Mouse (Mus musculus): Measurements from ENCODE around the gene Bok. TPM values are rescaled to one million over a fixed set of nuclear protein-coding genes. Genes with fewer than 3 reads are reported as not detected.
"Not testable (repeated sequence)": the region's sequence is repeated elsewhere in the genome, so short reads cannot be mapped to it uniquely, and the experiment has no call there.

Gene Bok
- 1 to 10 TPM; 4.5 to 5.5 TPM for total RNA-seq (2021)
- long read RNA-seq, experiment 1, transcript Bok-201 (5 exons, 1,468 nt) = major isoform, 6 of 9 reads
- long read RNA-seq, experiment 1, partial matches to known transcripts = 2 of 9 reads
- long read RNA-seq, experiment 1, other reads (novel, unspliced or antisense) = 1 of 9 reads
- long read RNA-seq, experiment 2, transcript Bok-201 (5 exons, 1,468 nt) = major isoform, 7 of 12 reads
- long read RNA-seq, experiment 2, partial matches to known transcripts = 5 of 12 reads
- long read RNA-seq, experiment 2, other reads (novel, unspliced or antisense) = 0 of 12 reads

DNA sequence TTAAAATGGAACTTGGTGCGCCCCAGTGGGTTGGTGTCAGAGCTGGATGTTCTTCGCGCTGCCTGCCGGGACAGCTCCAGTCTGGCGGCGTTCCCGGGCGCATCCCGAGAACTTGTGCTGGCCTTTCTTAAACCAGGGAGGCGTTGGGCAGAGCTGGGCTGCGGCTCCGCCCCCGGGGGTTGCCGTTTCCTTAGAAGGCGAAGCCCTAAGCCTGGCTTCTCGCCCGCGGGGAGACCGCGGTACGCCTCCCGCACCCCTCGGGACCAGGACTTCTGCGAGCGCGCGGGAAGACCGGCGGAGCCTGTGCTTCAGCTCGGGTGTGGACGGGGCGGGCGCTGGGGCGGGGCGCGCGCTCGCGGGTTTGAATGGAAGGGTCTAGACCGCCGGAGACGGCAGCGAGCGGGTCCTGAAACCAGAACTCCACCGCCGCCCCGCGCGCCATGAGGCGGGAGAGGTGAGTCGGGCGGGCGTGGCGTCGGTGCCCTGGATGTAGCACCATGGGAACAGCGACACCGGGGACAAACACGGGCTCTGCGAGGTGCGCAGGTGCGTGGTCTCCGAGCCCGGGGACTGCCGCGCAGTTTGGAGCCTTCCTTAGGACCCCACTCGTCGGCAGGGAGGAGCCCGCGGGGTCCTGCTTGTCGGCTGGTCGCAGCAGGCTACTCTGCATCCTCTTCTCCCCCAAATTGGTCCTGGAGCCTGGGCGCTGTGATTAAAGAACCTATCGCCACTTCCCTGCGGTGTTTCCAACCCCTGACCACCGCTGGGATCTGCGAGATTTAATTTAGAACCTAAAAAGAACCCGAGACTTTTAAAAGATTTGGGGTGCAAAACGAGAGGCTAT, at the start of gene Bok:
Gene Bok (plus strand): TSS at position 260 of the 844 bp plus-strand sequence.
- intact Hi-C loops (cut with DNase I) = loop anchor here (5.0 kb wide), 1 partner anchor 48 kb away; no protein-coding TSS in a partner anchor
- peak; percentile 85 to 86 for DNase-seq

DNA sequence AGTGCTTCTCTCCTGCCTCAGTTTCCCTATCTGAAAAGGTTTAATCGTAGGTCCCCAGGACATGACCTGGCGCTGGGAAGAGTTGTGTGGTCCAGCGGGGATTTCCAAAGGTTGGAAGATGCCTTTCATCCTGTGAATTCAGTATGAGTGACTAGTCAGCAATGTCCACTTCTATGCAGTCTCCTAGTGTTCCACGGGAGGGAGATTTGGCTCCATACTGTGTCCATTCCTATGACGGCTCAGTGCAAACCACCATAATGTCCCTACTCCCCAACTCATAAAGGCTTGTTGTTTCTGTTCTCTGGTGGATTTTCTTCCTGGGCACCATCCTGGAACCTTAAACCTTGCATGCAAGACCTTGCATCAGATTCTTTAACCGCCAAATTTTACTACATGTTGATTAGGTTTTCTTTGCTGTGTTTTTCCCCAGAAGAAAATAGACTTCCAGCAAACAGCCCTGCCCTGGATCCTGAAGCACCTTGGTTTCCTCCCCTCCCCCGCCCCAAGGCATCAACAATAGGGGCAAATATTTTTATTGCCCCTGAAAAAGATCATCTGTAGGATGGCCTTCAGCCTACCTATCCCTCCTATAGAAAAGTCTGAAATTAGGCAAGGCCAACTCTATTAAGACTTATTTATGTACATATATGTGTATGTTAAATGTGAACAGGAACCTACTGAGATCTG, 49.1 kb upstream of the Bok start:
- intact Hi-C loops (cut with DNase I) = loop anchor here (5.0 kb wide), 2 partner anchors 51 to 166 kb away; partner anchors contain the start of genes Bok, Dtymk and Ing5

DNA sequence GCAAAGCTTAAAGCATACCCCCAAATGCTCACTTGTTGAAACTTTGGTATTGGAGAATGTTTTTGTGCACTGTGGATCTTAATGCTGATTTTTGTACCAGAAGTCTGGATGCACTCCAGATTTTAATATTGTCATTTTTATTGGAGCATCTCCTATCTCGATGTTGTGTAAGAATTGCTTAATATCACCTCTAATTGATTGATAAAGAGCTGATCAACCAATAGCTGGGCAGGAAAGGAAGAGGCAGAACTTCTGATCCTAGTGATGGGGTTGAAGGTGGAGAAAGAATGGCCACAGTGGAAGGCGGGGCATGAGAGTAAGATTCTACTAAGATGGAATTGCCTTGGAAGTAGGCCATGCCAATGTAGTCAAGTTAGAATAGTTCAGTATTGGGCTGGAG, 43.5 kb upstream of the Bok start:
- intact Hi-C loops (cut with DNase I) = no loop called here

More for the DNA sequence above, 49.1 kb upstream of the Bok start:
- DNase-seq = no peak

DNA sequence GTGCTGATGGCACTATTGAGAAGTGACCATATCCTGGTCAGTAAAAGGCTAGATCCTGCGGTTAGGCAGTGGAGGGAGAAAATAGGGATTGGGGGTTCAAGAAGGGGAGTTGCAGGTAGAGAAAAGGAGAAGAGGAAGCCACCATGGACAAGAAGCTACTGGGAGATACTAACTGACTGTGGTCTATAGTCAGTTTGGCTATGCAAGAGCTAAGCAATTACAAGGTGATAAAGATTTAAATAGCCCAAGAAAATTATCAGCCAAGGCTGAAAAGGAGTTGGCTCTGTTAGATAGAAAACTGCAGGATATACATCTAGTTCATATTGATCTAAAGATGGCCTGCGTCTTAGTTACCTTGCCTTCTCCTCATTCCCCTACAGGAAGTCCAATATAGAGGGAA, 42.8 kb upstream of the Bok start:
- intact Hi-C loops (cut with DNase I) = no loop called here

More for the DNA sequence above, 43.5 kb upstream of the Bok start:
- no peak for DNase-seq

DNA sequence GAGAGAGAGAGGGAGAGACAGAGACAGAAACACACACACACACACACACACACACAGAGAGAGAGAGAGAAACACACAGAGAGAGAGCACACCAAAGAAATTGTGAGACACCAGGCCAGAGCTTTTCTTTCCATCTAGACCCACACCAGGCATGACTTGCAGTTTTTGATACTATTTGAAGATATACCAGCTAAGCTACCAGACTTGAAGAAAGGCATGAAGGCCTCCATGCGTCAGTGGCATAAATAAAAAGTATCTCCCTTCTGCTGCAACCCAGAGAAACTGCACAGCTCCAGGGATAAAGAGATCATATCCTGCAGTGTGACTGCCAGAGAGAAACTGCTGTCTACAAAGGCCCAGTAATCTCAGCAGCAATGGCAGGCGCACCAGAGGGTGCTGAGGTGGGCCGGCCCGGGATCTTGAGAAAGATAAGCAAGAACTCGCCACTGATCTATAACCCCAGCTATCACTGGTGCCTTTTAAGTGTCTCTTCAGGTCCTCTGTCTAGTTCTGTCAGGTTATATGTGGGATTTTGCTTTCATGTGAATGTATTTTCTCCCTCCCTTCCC, 35.8 kb upstream of the Bok start:
- DNase-seq = no peak
- intact Hi-C loops (cut with DNase I) = no loop called here

More for the DNA sequence above, 42.8 kb upstream of the Bok start:
- no peak for DNase-seq

DNA sequence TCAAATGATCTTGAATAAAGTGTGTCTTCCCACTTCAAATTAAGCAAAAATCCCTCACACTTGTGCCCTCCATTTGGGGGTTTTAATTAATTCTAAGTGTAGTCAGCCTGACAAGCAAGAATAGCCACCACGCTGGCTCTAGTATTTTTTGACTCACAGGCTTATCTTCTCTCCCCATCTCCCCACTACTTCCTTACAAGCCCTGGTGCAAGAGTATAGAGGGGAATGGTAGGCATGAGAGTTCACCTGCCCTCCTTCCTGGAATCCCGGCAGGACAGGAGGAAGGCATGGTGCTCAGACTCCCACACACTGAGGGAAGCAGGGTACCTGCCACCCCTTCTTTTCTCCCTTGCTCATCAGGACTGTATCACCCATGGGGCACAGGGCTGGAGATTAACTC, 31.2 kb upstream of the Bok start:
- DNase-seq = no peak
- intact Hi-C loops (cut with DNase I) = no loop called here

DNA sequence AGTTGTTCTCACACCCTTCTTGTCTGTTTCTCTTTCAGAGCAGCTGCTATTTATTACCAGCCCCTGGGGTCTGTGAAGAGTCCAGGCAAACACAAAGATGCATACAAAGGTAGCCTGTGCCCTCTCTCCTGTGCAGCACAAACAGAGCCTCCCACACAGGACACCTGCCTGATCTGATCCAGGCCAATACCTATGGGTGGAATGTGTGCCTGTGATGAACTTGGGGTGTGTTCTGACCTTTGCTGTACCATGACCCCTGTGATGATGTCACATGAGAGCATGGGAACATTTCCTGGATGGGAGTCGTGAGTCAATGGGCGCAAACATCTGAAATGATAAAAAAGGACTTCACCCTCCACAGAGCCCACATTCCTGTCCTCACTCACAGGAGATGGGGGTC, 30.7 kb upstream of the Bok start:
- intact Hi-C loops (cut with DNase I) = no loop called here
- no peak for DNase-seq

DNA sequence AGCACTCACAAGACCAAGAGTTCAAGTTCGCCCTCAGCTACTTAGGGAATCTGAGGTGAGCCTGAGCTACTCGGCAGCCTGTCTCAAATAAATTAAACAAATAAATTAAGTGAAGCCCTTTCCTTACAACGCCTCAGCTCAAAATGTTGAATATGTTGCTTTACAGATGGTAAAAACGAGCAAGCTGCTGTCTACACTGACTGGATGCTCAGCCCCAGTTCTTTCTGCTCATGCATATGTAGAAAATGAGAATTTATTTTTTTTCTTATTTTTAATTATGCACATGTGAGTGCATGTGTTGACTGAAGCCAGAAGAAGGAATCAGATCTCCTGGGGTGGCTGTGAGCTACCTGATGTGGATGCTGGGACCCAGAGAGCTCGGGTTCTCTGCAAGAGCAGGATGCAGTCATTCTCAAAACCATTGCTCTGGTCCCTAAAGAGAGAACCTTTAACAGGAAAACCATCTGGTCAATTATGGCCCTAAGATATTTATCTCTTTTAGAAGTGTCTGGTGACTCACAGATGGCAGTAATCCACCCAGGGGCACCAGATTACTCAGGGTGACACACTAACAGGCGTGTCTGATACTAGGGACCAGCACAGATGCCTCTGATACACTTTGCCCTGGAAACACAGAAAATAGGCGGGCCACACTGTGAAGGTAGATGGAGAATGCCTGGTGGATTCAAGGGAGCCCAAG, 29.0 kb upstream of the Bok start:
- DNase-seq = no peak
- intact Hi-C loops (cut with DNase I) = no loop called here

DNA sequence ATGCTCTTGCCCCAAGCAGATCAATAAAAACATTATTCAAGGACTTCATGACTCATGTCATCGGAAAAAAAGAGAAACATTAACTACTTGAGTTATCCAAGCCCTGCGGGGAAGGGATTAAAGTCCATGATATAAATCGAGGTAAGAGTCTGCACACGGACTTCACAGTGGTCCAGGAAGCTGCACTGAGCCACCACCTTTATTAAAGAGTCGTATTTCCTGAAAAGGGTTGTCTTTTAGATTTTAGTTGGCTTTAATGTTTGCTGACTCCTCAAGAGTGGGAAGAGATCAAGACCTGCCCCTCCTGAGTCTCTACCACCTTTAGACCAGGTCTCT, 28.5 kb upstream of the Bok start:
- DNase-seq = no peak

DNA sequence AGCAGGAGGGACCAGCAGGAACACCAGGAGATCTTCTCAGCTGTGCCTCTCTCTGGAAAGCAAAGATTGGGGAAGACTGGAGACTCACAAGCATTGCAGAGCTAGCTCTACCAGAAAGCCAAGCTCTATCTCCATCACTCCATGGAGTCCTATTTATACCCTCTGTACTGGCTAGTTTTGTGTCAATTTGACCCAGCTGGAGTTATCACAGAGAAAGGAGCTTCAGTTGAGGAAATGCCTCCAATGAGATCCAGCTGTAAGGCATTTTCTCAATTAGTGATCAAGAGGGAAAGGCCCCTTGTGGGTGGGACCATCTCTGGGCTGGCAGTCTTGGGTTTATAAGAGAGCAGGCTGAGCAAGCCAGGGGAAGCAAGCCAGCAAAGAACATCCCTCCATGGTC, 26.9 kb upstream of the Bok start, which contains the start of gene Stk25:
Gene Stk25 (minus strand): TSS at position 101 of the 400 bp plus-strand sequence.
- intact Hi-C loops (cut with DNase I); DNase-seq: not testable (repeated sequence)

More for the DNA sequence above, 28.5 kb upstream of the Bok start:
- intact Hi-C loops (cut with DNase I) = no loop called here

DNA sequence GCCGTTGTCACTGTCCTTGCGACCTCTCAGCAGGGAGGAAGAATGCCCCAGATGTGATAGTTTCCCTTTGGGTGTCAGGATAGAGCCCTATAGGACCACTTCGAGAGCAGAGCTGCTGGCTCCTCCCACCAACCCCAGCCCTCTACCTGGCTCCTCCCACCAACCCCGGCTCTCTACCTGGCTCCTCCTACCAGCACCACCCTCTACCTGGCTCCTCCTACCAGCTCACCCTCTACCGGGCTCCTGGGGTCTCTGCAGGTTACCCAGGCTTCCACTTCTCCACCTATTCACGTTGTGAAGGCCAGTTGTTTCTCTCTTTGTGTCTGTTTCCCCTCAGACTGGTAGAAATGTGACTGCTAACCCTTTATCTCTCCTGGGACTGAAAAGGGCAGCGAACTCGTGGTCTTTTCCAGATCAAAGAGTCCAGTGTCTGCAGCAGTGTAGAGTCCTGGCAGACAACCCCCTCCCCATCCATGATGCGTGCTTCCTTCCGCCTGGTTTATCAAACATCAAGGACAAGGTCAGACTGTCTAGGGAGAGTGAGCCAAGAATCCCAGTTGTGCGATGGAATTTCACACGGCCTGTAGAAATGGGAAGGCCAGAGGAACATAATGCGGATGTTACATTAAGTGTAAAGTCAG, 17.6 kb upstream of the Bok start:
- no peak for DNase-seq
- intact Hi-C loops (cut with DNase I) = loop anchor here (1.0 to 5.0 kb wide), 2 partner anchors 58 to 134 kb away; partner anchors contain the start of genes Dtymk and Ing5

DNA sequence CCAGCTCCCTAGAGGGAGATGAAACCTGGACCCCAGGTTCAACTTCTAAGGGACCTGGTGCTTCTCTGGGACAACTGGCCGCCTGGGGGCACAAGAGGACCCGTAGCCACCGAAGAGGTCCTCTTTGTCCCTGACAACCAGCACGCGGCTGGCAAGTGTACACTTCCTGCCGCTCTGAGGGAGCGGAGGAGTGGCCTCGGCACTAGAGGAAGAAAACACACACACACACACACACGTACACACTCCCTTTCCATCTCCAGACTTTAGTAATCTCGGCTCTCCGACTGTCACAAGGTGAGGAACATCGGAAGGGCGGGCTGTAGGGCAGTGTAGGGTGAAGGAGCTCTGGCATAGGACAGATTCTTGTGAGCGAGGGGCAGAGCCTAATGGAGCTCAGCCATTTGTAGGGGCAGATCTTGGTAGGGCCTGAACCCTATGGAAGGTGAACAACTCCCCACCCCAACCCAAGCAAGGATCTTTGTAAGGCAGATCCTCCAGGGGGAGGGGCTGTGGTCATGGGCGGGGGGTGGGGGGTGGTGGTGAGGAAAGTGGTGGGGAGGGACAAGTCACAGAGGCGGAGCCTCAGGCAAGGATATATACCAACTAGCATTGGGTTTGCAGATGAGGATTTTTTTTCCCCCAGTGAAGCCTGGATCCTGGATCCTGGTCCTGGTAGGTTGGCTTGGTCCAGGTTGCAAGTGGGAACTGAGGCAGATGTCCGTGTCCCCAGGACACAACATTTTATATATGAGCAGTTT, 16.5 kb upstream of the Bok start:
- intact Hi-C loops (cut with DNase I) = loop anchor here (1.0 to 5.0 kb wide), 2 partner anchors 57 to 133 kb away; partner anchors contain the start of genes Dtymk and Ing5

DNA sequence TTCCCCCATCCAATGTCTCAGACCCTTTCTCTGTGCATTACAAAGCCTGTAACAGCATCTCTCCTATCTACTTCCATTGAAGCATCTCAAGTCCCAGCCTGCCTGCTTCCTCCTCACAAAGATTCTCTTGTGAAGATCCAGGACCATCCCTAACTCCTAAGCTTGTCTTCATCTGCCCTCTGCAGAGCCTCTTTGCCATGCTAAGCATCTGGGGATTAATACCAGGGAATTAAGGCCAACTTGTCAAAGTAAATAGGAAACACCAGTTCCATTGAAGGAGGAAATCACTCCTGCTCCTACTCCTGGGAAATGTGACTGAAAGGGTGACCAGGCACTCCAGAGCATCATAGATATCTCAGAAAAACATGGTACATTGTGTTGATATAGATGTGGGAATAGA, 15.5 kb upstream of the Bok start:
- DNase-seq = no peak
- intact Hi-C loops (cut with DNase I) = loop anchor here (5.0 kb wide), 1 partner anchor 132 kb away; the partner anchor contains the start of genes Dtymk and Ing5

More for the DNA sequence above, 16.5 kb upstream of the Bok start:
- peak; percentile 82 to 87 for DNase-seq

DNA sequence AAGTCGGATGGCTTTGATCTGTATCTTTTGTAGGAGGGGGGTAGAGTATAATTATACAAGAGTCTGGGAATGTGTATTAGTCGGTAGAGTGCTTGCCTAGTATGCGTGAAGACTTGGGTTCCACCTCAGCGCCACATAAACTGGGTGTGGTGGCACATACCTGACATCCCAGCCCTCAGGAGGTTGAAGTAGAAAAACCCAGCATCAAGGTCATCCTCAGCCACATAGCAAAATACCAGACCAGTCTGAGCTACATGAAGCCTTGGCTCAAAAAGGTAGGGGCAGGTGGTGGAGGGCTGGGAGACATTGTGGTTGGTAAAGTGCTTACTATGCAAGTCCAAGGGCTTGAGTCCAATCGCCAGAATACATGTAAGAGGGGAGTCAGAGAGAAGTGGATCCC, 12.8 kb upstream of the Bok start:
- DNase-seq = no peak
- intact Hi-C loops (cut with DNase I) = no loop called here

DNA sequence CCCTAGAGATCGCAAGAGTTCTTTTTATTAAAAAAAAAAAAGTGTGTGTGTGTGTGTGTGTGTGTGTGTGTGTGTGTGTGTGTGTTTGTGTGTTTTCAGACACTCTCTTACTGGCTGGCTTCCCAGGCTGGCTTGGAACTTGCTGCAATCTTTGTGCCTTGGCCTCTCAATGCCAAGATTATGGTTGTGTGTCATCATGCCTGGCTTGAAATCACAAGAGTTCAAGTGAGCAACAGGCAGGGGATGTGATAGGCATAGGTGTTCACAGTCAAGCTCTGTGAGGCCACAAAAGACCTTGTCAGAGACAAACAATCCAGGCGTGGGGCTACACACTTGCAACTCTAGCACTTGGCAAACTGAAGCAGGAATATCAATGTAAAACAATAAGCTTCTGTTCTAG, 7.1 kb upstream of the Bok start:
- DNase-seq = peak; percentile 52 to 68
- intact Hi-C loops (cut with DNase I) = no loop called here

DNA sequence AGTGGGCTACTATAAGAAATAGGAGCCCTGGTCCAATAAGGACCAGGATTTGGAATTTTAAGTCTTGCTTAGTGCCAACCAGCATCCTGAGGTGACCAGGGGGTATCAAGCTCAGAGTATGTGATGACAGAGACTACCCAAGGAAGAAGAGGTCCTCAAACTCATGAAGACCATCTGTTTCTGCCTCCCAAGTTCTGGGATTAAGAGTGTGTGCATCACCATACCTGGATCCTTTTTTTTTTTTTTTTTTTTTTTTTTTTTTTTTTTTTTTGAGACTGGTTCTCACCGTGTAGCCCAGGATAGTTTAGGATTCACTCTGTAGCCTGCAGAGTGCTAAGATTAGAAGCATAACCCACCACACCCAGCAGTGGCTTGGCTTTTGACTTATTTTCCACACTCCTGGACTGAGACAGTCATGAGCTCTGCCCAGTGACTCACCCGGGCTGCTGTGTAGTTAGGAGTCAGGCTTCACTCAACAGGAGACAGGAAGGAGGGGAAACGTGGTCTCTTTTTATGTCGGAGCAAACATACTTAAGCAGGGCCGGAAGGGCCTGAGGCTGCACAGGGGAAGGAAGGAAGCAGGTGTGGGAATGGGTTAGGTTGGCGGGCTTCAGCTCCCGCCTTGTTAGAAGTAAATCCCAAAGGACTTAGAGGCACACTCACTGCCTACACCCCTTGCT, 5.4 kb upstream of the Bok start:
- peak; percentile 29 to 30 for DNase-seq
- intact Hi-C loops (cut with DNase I) = no loop called here

DNA sequence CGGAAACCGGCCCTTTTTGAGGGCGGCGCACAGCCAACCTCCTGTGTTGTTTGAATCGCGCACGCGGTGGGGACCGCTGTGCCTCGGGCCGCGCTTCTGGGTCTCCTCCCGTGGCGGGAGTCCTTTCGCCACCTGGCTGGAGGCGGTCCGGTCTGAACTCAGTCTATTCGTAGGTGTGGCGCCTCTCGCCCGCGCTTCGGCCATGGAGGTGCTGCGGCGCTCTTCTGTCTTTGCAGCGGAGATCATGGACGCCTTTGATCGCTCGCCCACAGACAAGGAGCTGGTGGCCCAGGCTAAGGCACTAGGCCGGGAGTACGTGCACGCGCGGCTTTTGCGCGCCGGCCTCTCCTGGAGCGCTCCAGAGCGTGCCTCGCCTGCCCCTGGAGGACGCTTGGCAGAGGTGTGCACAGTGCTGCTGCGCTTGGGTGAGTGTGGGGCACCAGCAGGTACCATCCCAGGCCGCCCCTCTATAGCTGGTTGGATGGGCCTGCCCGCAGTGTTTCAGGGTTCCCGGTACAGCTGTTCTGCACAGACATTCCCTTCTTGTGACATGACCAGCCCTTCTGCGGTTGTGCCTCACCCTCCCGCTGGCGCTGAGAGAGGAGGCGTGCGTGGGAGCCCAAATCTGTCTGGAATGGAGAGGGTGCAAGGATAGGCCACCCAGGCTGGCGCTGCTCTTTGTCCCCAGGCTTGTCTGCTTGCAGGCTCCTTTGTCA, 943 bp downstream of the Bok start:
- intact Hi-C loops (cut with DNase I) = loop anchor here (5.0 kb wide), 1 partner anchor 49 kb away; no protein-coding TSS in a partner anchor
- peak; percentile 47 to 62 for DNase-seq

Measured in heart, postnatal 14 days (tissue).